Mouse (Mus musculus) intestine, embryonic 14.5 days (tissue): ENCODE data around the gene Faf1. TPM values are rescaled to one million over a fixed set of nuclear protein-coding genes. Genes with fewer than 3 reads are reported as not detected.

Experiments
- ATAC-seq: fragments of 200-750 bp; cut with Nextera tagmentation; replicated peaks from 2 replicates; pipeline ENCODE4 v1.8.0; 2017; ENCODE audit warnings: low read depth, moderate number of reproducible peaks, moderate TSS enrichment, moderate library complexity; ENCODE audit not compliant: low FRiP score, low TSS enrichment
- DNase-seq: peaks from one replicate; pipeline ENCODE4 v3.0.0-alpha.2; 2018; ENCODE audit warnings: low spot score
- H3K27ac ChIP-seq: fragments of 300-500 bp; sonication (generic); 2 replicates; pipeline ENCODE4 v1.5.1; 2014; ENCODE audit warnings: low read depth, mild to moderate bottlenecking, control low read depth
- H3K27me3 ChIP-seq: fragments of 300-500 bp; sonication (generic); replicated peaks from 2 replicates; pipeline ENCODE4 v1.6.1; 2014; ENCODE audit warnings: low read length, control low read depth; ENCODE audit not compliant: control insufficient read depth, insufficient read depth
- H3K36me3 ChIP-seq: fragments of 300-500 bp; sonication (generic); 2 replicates; pipeline ENCODE4 v1.6.1; 2014; ENCODE audit warnings: low read length, control low read depth; ENCODE audit not compliant: control insufficient read depth, insufficient read depth
- H3K4me1 ChIP-seq: fragments of 300-500 bp; sonication (generic); replicated peaks from 2 replicates; pipeline ENCODE4 v1.6.1; 2014; ENCODE audit warnings: low read length, control low read depth, mixed read lengths; ENCODE audit not compliant: control insufficient read depth, insufficient read depth
- H3K4me2 ChIP-seq: fragments of 300-500 bp; sonication (generic); 2 replicates; pipeline ENCODE4 v1.6.1; 2014; ENCODE audit warnings: low read length
- H3K4me3 ChIP-seq: fragments of 300-500 bp; sonication (generic); 2 replicates; pipeline ENCODE4 v1.5.1; 2014; ENCODE audit warnings: low read depth, low read length, control low read depth, mixed read lengths
- H3K9ac ChIP-seq: fragments of 300-500 bp; sonication (generic); 2 replicates; pipeline ENCODE4 v1.6.1; 2014; ENCODE audit warnings: mild to moderate bottlenecking, low read length
- H3K9me3 ChIP-seq: fragments of 300-500 bp; sonication (generic); 2 replicates; pipeline ENCODE4 v1.6.1; 2016; ENCODE audit warnings: low read length, control low read depth; ENCODE audit not compliant: control insufficient read depth
- WGBS: fragments of 180-500 bp; shearing (Covaris S2); extraction: QIAGEN DNeasy Blood & Tissue Kit; methylation state at CpG from one replicate; pipeline ENCODE4 v1.1.7; 2014; 5-methylcytosine and 5-hydroxymethylcytosine counted together
- polyA plus RNA-seq: library from polyadenylated mRNA; unstranded; fragments of >200 nt; fragmentation: Nextera tagmentation; extraction: Ambion mirVana; gene quantifications from 2 replicates; pipeline ENCODE4 v1.2.1, GENCODE M21; 2014

Faf1 gene
- polyA plus RNA-seq, 1 experiment from 2014 or later: 32.6 TPM

DNA sequence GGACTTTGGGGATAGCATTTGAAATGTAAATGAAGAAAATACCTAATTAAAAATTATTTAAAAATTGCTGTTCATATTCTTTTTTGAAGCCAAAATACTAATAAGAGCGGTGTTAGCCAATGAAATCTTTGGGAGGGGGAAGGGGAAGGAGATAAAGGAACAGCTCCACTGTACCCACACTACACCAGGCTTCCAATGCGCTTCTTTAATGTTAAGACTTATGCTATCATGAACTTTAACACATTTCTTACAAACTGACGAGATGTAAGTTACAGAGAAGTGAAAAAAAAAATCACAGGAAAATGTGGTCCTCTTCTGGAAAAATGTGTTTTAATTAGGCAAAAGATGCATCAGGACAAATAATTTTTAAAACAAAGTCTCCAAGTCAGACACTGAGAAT is 15.8 kb upstream of the Faf1 start:
- no peaks in the 10 kb centered on the region for H3K36me3 ChIP-seq
- H3K27me3 ChIP-seq: peaks cover 93% of the 10 kb centered on the region
- DNase-seq (no peak), ATAC-seq (no peak)
- no peak overlapping the region for H3K27ac ChIP-seq
- no peak overlapping the region for H3K4me3 ChIP-seq
- peaks cover 15% of the 10 kb centered on the region for H3K4me1 ChIP-seq
- no peaks in the 10 kb centered on the region for H3K9me3 ChIP-seq
- H3K4me2 ChIP-seq: no peak overlapping the region
- 27% methylated on average over 3 of the region's 3 CpGs for WGBS
- no peak overlapping the region for H3K9ac ChIP-seq

DNA sequence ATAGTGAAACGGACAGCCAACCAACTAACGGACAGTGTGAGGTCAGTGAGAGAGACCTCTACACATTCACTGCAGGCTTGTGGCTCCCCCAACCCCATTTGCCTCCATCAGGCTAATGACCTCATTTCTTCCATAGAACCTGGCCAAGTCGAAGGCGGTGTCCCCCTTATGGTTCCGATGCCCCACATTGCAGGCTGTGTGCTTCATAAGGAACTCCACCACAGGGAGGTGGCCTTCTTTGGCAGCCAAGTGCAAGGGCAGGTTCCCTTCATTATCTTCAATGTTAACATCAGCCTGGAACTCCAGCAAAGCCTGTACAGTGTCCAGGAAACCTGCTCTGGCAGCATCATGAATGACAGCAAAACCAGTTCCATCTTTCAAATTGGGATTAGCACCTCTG is 15.2 kb upstream of the Faf1 start:
- peaks cover 88% of the 10 kb centered on the region for H3K27me3 ChIP-seq
- no peaks in the 10 kb centered on the region for H3K36me3 ChIP-seq
- peaks cover 15% of the 10 kb centered on the region for H3K4me1 ChIP-seq
- 18% methylated on average over 5 of the region's 5 CpGs for WGBS
- H3K9me3 ChIP-seq: no peaks in the 10 kb centered on the region
- H3K27ac ChIP-seq: no peak overlapping the region
- H3K4me2 ChIP-seq: no peak overlapping the region
- no peak for DNase-seq
- H3K9ac ChIP-seq: no peak overlapping the region
- no peak for ATAC-seq
- H3K4me3 ChIP-seq: no peak overlapping the region

DNA sequence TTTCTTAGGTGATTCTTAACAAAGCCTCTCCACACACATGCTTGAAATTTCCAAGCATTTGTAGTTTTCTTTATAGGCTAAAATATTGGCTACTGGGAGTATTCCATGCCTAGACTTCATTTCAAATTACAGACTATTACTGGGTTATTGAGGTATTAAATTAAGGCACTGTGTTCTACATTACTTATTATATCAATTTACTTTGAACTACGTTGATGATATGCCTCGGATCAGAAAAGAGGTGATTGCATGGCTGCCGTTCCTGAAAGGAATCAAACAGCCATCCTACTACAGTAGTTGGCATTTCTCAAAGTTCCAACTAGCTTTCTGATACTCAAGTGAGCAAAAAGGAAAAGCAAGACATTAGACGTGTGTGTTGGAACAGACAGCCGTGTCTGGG is 14.1 kb upstream of the Faf1 start:
- Histone ChIP-seq H3K4me2 (no peak overlapping the region), H3K27ac (no peak overlapping the region), H3K9me3 (no peaks in the 10 kb centered on the region), H3K27me3 (peaks cover 77% of the 10 kb centered on the region), H3K4me1 (peaks cover 15% of the 10 kb centered on the region), H3K4me3 (no peak overlapping the region), H3K36me3 (no peaks in the 10 kb centered on the region), H3K9ac (no peak overlapping the region)
- no peak for ATAC-seq
- no peak for DNase-seq
- WGBS: 10% methylated on average over 5 of the region's 5 CpGs

DNA sequence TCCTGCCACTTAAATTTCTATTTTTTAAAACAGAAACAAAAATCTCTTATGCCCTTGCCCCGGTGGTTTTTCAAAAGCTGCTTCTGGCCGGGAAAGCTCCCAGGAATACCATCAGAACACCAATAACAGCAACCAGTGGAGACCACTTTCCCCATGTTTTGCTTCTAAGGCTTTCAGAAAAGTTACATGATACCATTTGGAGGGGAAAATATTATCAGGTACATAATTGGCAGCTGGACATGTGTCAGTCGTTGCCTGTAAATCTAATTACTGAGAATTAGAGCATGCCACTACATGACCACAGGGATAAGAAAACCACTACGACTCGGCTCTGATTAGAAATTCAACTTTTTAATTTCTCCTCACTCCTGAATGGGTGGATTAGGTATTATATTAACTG is 12.3 kb upstream of the Faf1 start:
- no peaks in the 10 kb centered on the region for H3K9me3 ChIP-seq
- peak overlapping the region; percentile 67 for H3K4me3 ChIP-seq
- H3K27me3 ChIP-seq: peaks cover 59% of the 10 kb centered on the region
- H3K4me2 ChIP-seq: no peak overlapping the region
- no peak overlapping the region for H3K9ac ChIP-seq
- no peak for DNase-seq
- 13% methylated on average over 5 of the region's 5 CpGs for WGBS
- H3K27ac ChIP-seq: no peak overlapping the region
- peaks cover 15% of the 10 kb centered on the region for H3K4me1 ChIP-seq
- no peak for ATAC-seq
- no peaks in the 10 kb centered on the region for H3K36me3 ChIP-seq

DNA sequence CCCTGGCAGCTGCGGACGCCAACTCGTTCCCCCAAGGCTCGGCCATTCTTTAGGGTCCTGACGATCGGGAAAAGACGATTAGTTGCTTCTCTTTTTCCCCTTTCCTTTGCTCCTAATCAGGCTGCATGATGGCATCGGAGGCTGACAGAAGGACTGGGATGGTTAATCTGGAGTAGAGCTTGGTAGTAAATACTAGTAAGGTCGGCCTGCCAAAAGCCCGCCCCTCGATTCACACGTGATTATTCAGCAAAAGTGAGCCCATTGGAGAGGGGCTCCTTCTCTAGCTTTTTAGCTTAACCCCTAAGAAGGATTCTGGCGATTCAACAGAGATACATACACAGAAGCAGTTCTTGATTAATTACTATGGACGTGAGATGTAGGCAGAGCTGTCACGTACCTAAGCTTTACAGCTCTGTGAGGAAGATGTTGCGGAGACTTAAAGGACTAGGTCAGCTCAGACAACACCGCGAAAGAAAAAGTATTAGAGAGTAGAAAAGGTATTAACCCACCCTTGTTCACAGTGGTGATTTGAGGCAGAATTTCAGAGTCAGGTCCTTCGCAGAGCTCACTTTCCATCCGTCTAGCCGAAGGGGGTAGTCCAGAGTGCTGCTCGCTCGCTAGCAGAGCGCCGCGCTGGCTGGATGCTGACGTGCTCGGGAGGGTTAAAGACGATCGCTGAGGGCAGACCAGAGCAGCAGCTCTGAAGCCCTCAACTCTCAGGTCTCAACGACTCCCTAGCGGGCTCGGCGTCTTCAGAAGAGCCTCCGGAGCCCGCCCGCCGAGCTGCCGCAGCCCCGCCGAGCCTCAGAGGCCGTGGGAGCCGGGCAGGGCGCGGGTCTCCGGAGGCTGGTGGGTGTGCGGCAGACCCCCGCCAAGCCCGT is 11.0 kb upstream of the Faf1 start:
- Histone ChIP-seq H3K27ac (no peak overlapping the region), H3K4me3 (peak overlapping the region; percentile 67), H3K4me2 (peak overlapping the region; percentile 99), H3K36me3 (no peaks in the 10 kb centered on the region), H3K4me1 (peaks cover 15% of the 10 kb centered on the region), H3K27me3 (peaks cover 46% of the 10 kb centered on the region), H3K9ac (peak overlapping the region; percentile 83), H3K9me3 (no peaks in the 10 kb centered on the region)
- under 1% methylated on average over 49 of the region's 49 CpGs for WGBS
- ATAC-seq: peak; percentile 34
- DNase-seq: peak; percentile 79

DNA sequence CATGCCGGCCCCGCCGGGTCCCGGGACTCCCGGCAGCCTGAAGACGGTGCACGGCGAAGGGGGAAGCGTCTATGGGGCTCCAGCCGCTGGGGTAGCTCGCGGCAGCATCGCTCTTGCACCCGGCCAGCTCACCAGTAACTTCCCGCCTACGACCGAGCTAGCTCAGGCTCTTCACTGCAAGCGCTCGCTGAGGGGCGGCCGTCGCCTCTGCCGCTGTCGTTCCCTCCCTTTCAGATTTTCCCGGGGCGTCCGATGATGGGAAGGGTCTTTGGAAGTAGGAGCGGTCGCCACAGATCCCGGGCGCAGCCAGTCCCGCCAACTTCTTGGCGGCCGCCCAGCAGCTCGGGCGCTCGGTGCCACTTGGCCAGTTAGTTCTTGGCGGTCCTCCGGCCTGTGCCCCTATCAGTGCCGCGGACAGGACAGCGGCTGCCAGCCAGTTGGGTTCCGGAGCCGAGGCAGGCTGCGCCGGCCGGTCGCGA is 10.4 kb upstream of the Faf1 start:
- DNase-seq: no peak
- WGBS: under 1% methylated on average over 44 of the region's 49 CpGs

GRCm38 (mm10) chr4:109666461-109667269 is 9.7 kb upstream of the Faf1 start, which contains the start of gene Cdkn2c:
Gene Cdkn2c (minus strand): TSS chr4:109667189.
- H3K36me3 ChIP-seq: no peaks in the 10 kb centered on the region
- H3K27ac ChIP-seq: peak within 1 kb of the TSS; percentile 82
- WGBS: under 1% methylated on average over 64 of the region's 64 CpGs
- peak within 1 kb of the TSS; percentile 99 for H3K4me2 ChIP-seq
- H3K4me3 ChIP-seq: peak within 1 kb of the TSS; percentile 67
- peak within 1 kb of the TSS; percentile 83 for H3K9ac ChIP-seq
- H3K27me3 ChIP-seq: peaks cover 33% of the 10 kb centered on the region
- no peaks in the 10 kb centered on the region for H3K9me3 ChIP-seq
- peak; percentile 94 for DNase-seq
- peaks cover 15% of the 10 kb centered on the region for H3K4me1 ChIP-seq
- peak; percentile 93 for ATAC-seq

More for the DNA sequence above, 10.4 kb upstream of the Faf1 start:
- Histone ChIP-seq H3K4me2 (peak overlapping the region; percentile 99), H3K9ac (peak overlapping the region; percentile 83), H3K9me3 (no peaks in the 10 kb centered on the region), H3K27me3 (peaks cover 40% of the 10 kb centered on the region), H3K27ac (0 out of 2 replicates have a peak overlapping the region, but pooled peaks have one; percentile 51), H3K36me3 (no peaks in the 10 kb centered on the region), H3K4me1 (peaks cover 15% of the 10 kb centered on the region), H3K4me3 (peak overlapping the region; percentile 67)
- peak; percentile 45 for ATAC-seq

DNA sequence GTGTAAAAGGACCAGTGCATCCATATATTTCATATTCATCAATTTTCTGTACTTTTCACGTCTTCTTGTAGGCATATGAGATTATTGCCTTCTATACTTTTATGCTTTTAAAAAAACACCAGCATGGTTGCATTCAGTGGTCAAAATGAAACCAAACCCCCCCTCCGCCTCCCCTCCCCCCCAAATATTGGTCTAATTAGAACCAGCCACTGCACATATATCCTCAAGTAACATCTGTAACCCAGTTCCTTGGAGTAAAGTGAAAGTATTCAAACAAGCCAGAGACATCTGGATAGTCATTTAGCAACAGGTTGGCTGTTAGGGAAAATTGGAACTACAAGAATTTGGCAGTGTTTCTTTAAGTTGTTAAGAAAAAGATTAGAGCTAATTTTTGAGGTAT is 8.9 kb upstream of the Faf1 start:
- WGBS: 57% methylated on average over 2 of the region's 2 CpGs
- Histone ChIP-seq H3K4me3 (peak overlapping the region; percentile 67), H3K27me3 (peaks cover 27% of the 10 kb centered on the region), H3K36me3 (no peaks in the 10 kb centered on the region), H3K27ac (no peak overlapping the region), H3K9ac (peak overlapping the region; percentile 83), H3K9me3 (no peaks in the 10 kb centered on the region), H3K4me1 (peaks cover 15% of the 10 kb centered on the region), H3K4me2 (peak overlapping the region; percentile 99)
- no peak for DNase-seq
- no peak for ATAC-seq
